Mouse (Mus musculus): ENCODE measurements at regions not wholly inside any gene's neighbourhood (a gene's known extent, or its start where the extent isn't known, plus 50 kb on each side); places are given as distances from the start of the nearest gene placed in this dataset.

GRCm38 (mm10) chr16:64068787-64069673, 205.1 kb upstream of the Epha3 start:
- DNase-seq (ENCODE audit: low spot score in 2 of 2), result peak in 1 of 2 experiments; percentile 7

- no peak for DNase-seq (ENCODE audit: low spot score in 2 of 2)
Measured at GRCm38 (mm10) chr16:64062584-64062983, 198.6 kb upstream of the Epha3 start.

DNA sequence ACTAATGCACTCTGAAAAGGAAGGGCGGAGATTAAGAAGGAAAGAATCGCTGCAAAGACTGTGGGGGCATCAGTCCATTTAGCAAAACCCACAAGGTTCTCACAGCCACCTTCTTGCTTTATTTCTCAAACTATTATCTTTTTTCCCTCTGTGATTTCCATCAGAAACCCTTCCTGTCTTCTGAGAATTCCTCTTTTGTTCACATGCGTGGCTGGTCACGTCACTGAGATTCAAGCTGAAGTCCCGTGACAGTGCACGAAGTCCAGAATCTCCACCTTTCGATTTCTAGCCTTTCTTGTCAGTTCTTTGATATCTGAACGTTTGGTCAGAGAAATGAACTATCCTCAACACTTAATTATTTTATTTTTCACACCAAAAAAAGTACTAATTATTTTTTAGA, 194.7 kb upstream of the Epha3 start:
- DNase-seq (ENCODE audit: low spot score in 2 of 2), result no peak

DNA sequence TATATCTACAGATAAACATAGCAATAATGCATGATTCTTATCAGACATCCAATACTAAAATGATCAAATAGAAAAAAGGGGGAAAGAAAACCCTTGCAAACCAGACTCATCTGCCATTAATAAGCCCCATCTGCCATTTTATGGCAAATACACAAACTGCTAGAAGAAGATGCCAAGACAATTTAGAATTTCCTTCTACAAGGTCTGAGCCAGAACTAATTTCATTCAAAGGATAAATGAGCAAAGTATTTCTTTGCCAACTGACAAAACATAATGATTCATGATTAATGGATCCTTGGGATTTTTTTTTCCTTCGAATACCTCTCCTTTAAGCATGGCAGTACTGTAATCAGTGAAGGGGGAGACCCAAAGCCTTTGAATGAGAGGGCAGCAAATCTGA, 190.4 kb upstream of the Epha3 start:
- DNase-seq (ENCODE audit: low spot score in 2 of 2), result no peak

GRCm38 (mm10) chr16:64048026-64048425, 184.1 kb upstream of the Epha3 start:
- DNase-seq (ENCODE audit: low spot score in 2 of 2), result no peak

GRCm38 (mm10) chr16:64033049-64033448, 169.1 kb upstream of the Epha3 start:
- peak; percentile 38 to 66 for DNase-seq (ENCODE audit: low spot score in 2 of 2)

GRCm38 (mm10) chr16:64023981-64024380, 160.0 kb upstream of the Epha3 start:
- DNase-seq (ENCODE audit: low spot score in 2 of 2), result no peak

- DNase-seq (ENCODE audit: low spot score in 2 of 2), result peak; percentile 1 to 43
Measured at GRCm38 (mm10) chr16:64000884-64001283, 136.9 kb upstream of the Epha3 start.

DNA sequence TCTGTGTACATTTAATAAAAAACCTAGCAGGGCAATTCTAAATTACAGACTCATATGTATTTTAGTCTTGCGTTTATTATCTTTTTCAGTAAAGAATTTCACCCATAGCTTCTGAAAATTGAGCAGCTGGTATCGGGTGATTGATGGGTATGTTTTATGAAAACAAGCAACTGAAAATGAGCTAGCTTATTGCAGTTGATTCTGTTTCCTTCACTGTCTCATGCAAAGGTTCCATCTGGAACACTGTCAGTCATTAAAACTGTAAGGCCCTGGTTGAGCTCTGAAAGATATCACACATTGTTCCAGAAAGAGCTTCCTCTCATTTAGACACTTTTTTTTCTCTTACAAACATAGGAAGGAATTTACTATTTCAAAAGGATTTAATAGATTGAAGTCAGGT, 103.4 kb upstream of the Epha3 start:
- DNase-seq (ENCODE audit: low spot score in 2 of 2), result peak in 1 of 2 experiments; percentile 42

GRCm38 (mm10) chr16:63960786-63961185, 96.8 kb upstream of the Epha3 start:
- no peak for DNase-seq (ENCODE audit: low spot score in 2 of 2)

GRCm38 (mm10) chr16:63958154-63958553, 94.2 kb upstream of the Epha3 start:
- peak; percentile 2 to 30 for DNase-seq (ENCODE audit: low spot score in 2 of 2)

- no peak for DNase-seq (ENCODE audit: low spot score in 2 of 2)
Measured at GRCm38 (mm10) chr16:63925195-63925594, 61.2 kb upstream of the Epha3 start.

DNA sequence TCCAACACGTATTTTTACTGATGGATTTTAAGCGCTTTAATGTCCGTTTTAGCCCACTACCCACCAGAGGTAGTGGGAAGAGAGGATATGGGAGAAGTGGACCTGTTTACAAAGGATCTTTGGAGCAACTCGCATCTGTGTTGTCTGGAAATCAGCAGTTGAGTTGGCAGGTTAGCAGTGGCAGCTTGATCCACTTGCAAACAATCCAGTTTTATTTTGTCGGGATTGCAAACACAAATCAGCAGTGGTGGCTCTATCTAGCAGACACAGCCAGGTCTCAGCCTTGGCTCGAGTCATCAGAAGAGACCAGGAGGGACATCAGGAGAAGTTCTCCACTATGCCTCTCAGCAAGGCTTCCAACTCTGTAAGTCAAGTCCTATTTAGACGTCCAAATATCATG, 57.2 kb upstream of the Epha3 start:
- DNase-seq (ENCODE audit: low spot score in 2 of 2), result no peak
